Mouse (Mus musculus): ENCODE data around the gene Kcnip3. TPM values are rescaled to one million over a fixed set of nuclear protein-coding genes. Genes with fewer than 3 reads are reported as not detected.

Kcnip3 gene
- polyA plus RNA-seq, 1 experiment from 2014 or later = 1.2 TPM

DNA sequence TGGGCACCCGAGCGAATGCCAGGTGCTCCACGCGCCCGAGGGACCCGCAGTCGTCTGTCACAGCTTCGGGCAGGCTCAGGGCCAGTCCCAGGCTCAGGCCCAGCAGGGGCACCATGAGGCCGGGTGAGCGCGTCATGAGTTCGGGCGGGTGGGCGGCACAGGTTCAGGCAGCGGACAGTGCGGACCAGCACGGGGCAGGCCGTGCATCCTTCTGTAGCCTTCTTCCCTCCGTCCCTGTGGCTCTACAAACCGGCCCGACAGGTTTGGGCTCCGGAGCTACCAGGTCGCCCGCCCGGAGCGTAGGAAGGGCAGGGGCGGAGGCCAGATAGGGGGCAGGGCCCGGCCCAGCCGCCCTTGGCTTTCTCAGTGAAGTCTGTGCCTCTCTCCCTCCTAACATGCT lies 19.3 kb upstream of the Kcnip3 start, which contains the start of gene Prom2:
Gene Prom2, minus strand, starts transcription at position 283 of the 400 bp plus-strand sequence.
- peak within 1 kb of the TSS; percentile 41 for H3K4me2 ChIP-seq (ENCODE audit: low read length)
- H3K9me3 ChIP-seq (ENCODE audit: control insufficient read depth, low read length) = no peaks in the 10 kb centered on the region
- H3K9ac ChIP-seq (ENCODE audit: low read length) = no peak within 1 kb of the TSS
- H3K27ac ChIP-seq (replicated peaks in 1 of 2; ENCODE audit: control insufficient read depth in 1 of 2, insufficient read depth in 1 of 2, low read depth in 2 of 2, low read length in 2 of 2) = no peak within 1 kb of the TSS
- ATAC-seq (ENCODE audit: insufficient number of reproducible peaks, insufficient read depth, low FRiP score, low read depth) = no peak
- WGBS = 4% methylated on average over 29 of the region's 29 CpGs
- peaks cover 80% of the 10 kb centered on the region for H3K27me3 ChIP-seq (ENCODE audit: control insufficient read depth, insufficient read depth, low read length)
- no peaks in the 10 kb centered on the region for H3K36me3 ChIP-seq (ENCODE audit: control insufficient read depth, insufficient read depth, low read length)
- H3K4me3 ChIP-seq (ENCODE audit: control insufficient read depth in 1 of 2, insufficient read depth in 1 of 2, low read depth in 1 of 2, low read length in 2 of 2) = no peak within 1 kb of the TSS
- H3K4me1 ChIP-seq (ENCODE audit: control insufficient read depth in 2 of 2, insufficient read depth in 2 of 2, low read length in 2 of 2) = 0 out of 4 replicates have a peak, but pooled peaks cover 0 to 3% of the 10 kb centered on the region in 2 experiments

DNA sequence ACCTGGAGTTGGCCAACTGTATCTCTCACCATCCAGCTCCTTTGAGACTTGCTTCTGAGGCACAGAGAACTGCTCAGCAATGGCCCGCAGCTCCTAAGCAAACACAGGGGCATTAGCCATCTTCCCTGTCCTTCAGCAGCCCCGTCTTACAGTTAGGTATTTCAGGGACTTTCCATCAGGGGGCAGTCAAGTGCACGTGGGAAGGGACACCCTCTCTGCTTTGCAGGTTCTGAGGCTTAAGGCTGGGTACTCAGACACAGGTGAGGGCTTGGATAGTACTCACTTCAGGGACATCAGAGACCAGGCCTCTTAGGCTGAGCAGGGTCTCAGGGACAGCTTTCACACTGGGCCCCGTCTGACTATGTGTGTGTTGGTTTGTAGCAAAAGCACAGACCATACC lies 17.6 kb upstream of the Kcnip3 start:
- Histone ChIP-seq H3K27ac (replicated peaks in 1 of 2; ENCODE audit: control insufficient read depth in 1 of 2, insufficient read depth in 1 of 2, low read depth in 2 of 2, low read length in 2 of 2) (no peak overlapping the region), H3K27me3 (ENCODE audit: control insufficient read depth, insufficient read depth, low read length) (peaks cover 74% of the 10 kb centered on the region), H3K4me3 (ENCODE audit: control insufficient read depth in 1 of 2, insufficient read depth in 1 of 2, low read depth in 1 of 2, low read length in 2 of 2) (no peak overlapping the region), H3K36me3 (ENCODE audit: control insufficient read depth, insufficient read depth, low read length) (no peaks in the 10 kb centered on the region), H3K9me3 (ENCODE audit: control insufficient read depth, low read length) (no peaks in the 10 kb centered on the region), H3K4me1 (ENCODE audit: control insufficient read depth in 2 of 2, insufficient read depth in 2 of 2, low read length in 2 of 2) (0 out of 4 replicates have a peak, but pooled peaks cover 0 to 3% of the 10 kb centered on the region in 2 experiments), H3K4me2 (ENCODE audit: low read length) (no peak overlapping the region), H3K9ac (ENCODE audit: low read length) (no peak overlapping the region)
- no peak for ATAC-seq (ENCODE audit: insufficient number of reproducible peaks, insufficient read depth, low FRiP score, low read depth)
- WGBS = 24% methylated on average over 4 of the region's 4 CpGs

- no peak for ATAC-seq (ENCODE audit: insufficient number of reproducible peaks, insufficient read depth, low FRiP score, low read depth)
- peaks cover 58% of the 10 kb centered on the region for H3K27me3 ChIP-seq (ENCODE audit: control insufficient read depth, insufficient read depth, low read length)
- 0 out of 4 replicates have a peak, but pooled peaks cover 0 to 3% of the 10 kb centered on the region in 2 experiments for H3K4me1 ChIP-seq (ENCODE audit: control insufficient read depth in 2 of 2, insufficient read depth in 2 of 2, low read length in 2 of 2)
- no peak overlapping the region for H3K4me2 ChIP-seq (ENCODE audit: low read length)
- H3K9ac ChIP-seq (ENCODE audit: low read length) = no peak overlapping the region
- H3K27ac ChIP-seq (replicated peaks in 1 of 2; ENCODE audit: control insufficient read depth in 1 of 2, insufficient read depth in 1 of 2, low read depth in 2 of 2, low read length in 2 of 2) = no peak overlapping the region
- H3K9me3 ChIP-seq (ENCODE audit: control insufficient read depth, low read length) = no peaks in the 10 kb centered on the region
- no peak overlapping the region for H3K4me3 ChIP-seq (ENCODE audit: control insufficient read depth in 1 of 2, insufficient read depth in 1 of 2, low read depth in 1 of 2, low read length in 2 of 2)
- 51% methylated on average over 3 of the region's 3 CpGs for WGBS
- no peaks in the 10 kb centered on the region for H3K36me3 ChIP-seq (ENCODE audit: control insufficient read depth, insufficient read depth, low read length)
Measured at GRCm38 (mm10) chr2:127537548-127537947, 15.7 kb upstream of the Kcnip3 start.

GRCm38 (mm10) chr2:127535363-127535762 lies 13.5 kb upstream of the Kcnip3 start:
- 64% methylated on average over 9 of the region's 9 CpGs for WGBS
- no peaks in the 10 kb centered on the region for H3K4me1 ChIP-seq (ENCODE audit: control insufficient read depth in 2 of 2, insufficient read depth in 2 of 2, low read length in 2 of 2)
- H3K27ac ChIP-seq (replicated peaks in 1 of 2; ENCODE audit: control insufficient read depth in 1 of 2, insufficient read depth in 1 of 2, low read depth in 2 of 2, low read length in 2 of 2) = no peak overlapping the region
- H3K4me2 ChIP-seq (ENCODE audit: low read length) = no peak overlapping the region
- H3K36me3 ChIP-seq (ENCODE audit: control insufficient read depth, insufficient read depth, low read length) = no peaks in the 10 kb centered on the region
- no peak for ATAC-seq (ENCODE audit: insufficient number of reproducible peaks, insufficient read depth, low FRiP score, low read depth)
- no peak overlapping the region for H3K4me3 ChIP-seq (ENCODE audit: control insufficient read depth in 1 of 2, insufficient read depth in 1 of 2, low read depth in 1 of 2, low read length in 2 of 2)
- no peaks in the 10 kb centered on the region for H3K9me3 ChIP-seq (ENCODE audit: control insufficient read depth, low read length)
- H3K9ac ChIP-seq (ENCODE audit: low read length) = no peak overlapping the region
- peaks cover 36% of the 10 kb centered on the region for H3K27me3 ChIP-seq (ENCODE audit: control insufficient read depth, insufficient read depth, low read length)

DNA sequence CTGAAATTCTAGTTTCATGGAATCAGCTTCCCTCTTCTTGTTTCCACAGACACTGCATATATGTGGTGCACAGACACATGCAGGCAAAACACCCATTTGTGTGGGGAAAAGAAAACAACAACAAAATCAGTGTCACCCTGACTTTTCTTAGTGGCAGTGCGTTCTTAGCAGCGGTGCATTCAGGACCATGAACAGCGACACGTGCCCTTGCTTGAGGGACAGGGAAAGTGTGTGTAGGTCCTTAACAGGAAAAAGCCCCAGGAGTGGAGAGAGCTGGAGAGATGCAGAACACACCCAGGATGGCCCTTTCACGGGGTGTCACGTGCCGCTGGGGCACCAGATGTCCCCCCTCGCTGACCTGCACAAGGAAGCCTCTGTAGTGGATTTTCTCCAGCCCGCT lies 10.5 kb upstream of the Kcnip3 start:
- Histone ChIP-seq H3K4me3 (ENCODE audit: control insufficient read depth in 1 of 2, insufficient read depth in 1 of 2, low read depth in 1 of 2, low read length in 2 of 2) (no peak overlapping the region), H3K4me2 (ENCODE audit: low read length) (no peak overlapping the region), H3K9ac (ENCODE audit: low read length) (no peak overlapping the region), H3K9me3 (ENCODE audit: control insufficient read depth, low read length) (no peaks in the 10 kb centered on the region), H3K4me1 (ENCODE audit: control insufficient read depth in 2 of 2, insufficient read depth in 2 of 2, low read length in 2 of 2) (no peaks in the 10 kb centered on the region), H3K36me3 (ENCODE audit: control insufficient read depth, insufficient read depth, low read length) (no peaks in the 10 kb centered on the region), H3K27me3 (ENCODE audit: control insufficient read depth, insufficient read depth, low read length) (peaks cover 8% of the 10 kb centered on the region), H3K27ac (replicated peaks in 1 of 2; ENCODE audit: control insufficient read depth in 1 of 2, insufficient read depth in 1 of 2, low read depth in 2 of 2, low read length in 2 of 2) (no peak overlapping the region)
- no peak for ATAC-seq (ENCODE audit: insufficient number of reproducible peaks, insufficient read depth, low FRiP score, low read depth)
- 7% methylated on average over 9 of the region's 9 CpGs for WGBS

DNA sequence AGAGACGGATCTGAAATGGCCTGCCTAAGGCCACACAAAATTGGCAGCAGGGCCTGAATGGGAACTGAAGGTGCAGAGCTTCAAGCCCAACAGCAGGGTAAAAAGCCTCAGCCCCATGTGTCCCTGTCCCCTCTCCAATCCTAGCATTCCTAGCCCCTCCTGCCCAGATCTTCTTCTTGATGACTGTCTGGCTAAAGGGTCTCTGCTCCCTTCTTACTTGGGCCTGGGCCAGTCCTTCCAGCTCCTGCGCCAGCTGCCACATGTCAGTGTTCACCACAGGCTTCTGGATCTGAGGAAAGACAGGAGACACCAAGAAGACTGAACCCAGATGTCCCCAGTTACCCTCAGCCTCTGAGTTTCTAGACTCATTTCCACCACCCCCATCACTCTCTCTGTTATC lies 9.7 kb upstream of the Kcnip3 start:
- peaks cover 4% of the 10 kb centered on the region for H3K27me3 ChIP-seq (ENCODE audit: control insufficient read depth, insufficient read depth, low read length)
- H3K9ac ChIP-seq (ENCODE audit: low read length) = no peak overlapping the region
- no peak for ATAC-seq (ENCODE audit: insufficient number of reproducible peaks, insufficient read depth, low FRiP score, low read depth)
- no peaks in the 10 kb centered on the region for H3K9me3 ChIP-seq (ENCODE audit: control insufficient read depth, low read length)
- WGBS = 66% methylated on average over 2 of the region's 2 CpGs
- H3K4me1 ChIP-seq (ENCODE audit: control insufficient read depth in 2 of 2, insufficient read depth in 2 of 2, low read length in 2 of 2) = no peaks in the 10 kb centered on the region
- H3K4me3 ChIP-seq (ENCODE audit: control insufficient read depth in 1 of 2, insufficient read depth in 1 of 2, low read depth in 1 of 2, low read length in 2 of 2) = no peak overlapping the region
- no peak overlapping the region for H3K4me2 ChIP-seq (ENCODE audit: low read length)
- H3K27ac ChIP-seq (replicated peaks in 1 of 2; ENCODE audit: control insufficient read depth in 1 of 2, insufficient read depth in 1 of 2, low read depth in 2 of 2, low read length in 2 of 2) = no peak overlapping the region
- no peaks in the 10 kb centered on the region for H3K36me3 ChIP-seq (ENCODE audit: control insufficient read depth, insufficient read depth, low read length)

DNA sequence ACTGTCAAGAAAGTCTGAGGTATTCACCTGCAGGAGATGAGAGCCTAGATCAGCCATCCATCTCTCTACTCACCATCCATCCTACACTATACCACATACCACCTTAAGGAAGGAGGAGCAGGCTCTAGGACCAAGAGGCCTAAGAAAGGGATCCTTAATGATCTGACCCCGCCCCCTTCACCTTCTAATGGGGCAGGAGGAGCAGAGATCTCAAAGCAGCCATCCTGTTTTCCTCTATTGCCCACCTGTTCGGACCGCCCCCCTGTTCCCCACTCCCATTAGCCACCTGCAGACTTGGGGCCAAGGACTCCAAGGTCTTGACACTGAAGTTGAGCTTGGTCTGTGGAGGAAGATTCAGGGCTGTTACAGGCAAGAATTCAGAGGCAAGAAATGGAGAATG lies 8.5 kb upstream of the Kcnip3 start:
- no peak overlapping the region for H3K9ac ChIP-seq (ENCODE audit: low read length)
- H3K4me3 ChIP-seq (ENCODE audit: control insufficient read depth in 1 of 2, insufficient read depth in 1 of 2, low read depth in 1 of 2, low read length in 2 of 2) = no peak overlapping the region
- H3K4me2 ChIP-seq (ENCODE audit: low read length) = no peak overlapping the region
- no peak for ATAC-seq (ENCODE audit: insufficient number of reproducible peaks, insufficient read depth, low FRiP score, low read depth)
- no peak overlapping the region for H3K27ac ChIP-seq (replicated peaks in 1 of 2; ENCODE audit: control insufficient read depth in 1 of 2, insufficient read depth in 1 of 2, low read depth in 2 of 2, low read length in 2 of 2)
- H3K9me3 ChIP-seq (ENCODE audit: control insufficient read depth, low read length) = no peaks in the 10 kb centered on the region
- no peaks in the 10 kb centered on the region for H3K4me1 ChIP-seq (ENCODE audit: control insufficient read depth in 2 of 2, insufficient read depth in 2 of 2, low read length in 2 of 2)
- no peaks in the 10 kb centered on the region for H3K36me3 ChIP-seq (ENCODE audit: control insufficient read depth, insufficient read depth, low read length)
- WGBS = 55% methylated on average over 3 of the region's 3 CpGs
- H3K27me3 ChIP-seq (ENCODE audit: control insufficient read depth, insufficient read depth, low read length) = no peaks in the 10 kb centered on the region; the same call in none of the 2 replicates

All from heart, embryonic 14.5 days (tissue).